Mouse (Mus musculus) right cerebral cortex, postnatal 25 days (tissue): ENCODE measurements around the gene Exoc1.

ENCODE experiments used
- DNase-seq: peaks from one replicate; pipeline ENCODE4 v3.0.0; 2022

The Exoc1 gene

GRCm38 (mm10) chr5:76612867-76613499 is 83.9 kb downstream of the Exoc1 start:
- no peak for DNase-seq

DNA sequence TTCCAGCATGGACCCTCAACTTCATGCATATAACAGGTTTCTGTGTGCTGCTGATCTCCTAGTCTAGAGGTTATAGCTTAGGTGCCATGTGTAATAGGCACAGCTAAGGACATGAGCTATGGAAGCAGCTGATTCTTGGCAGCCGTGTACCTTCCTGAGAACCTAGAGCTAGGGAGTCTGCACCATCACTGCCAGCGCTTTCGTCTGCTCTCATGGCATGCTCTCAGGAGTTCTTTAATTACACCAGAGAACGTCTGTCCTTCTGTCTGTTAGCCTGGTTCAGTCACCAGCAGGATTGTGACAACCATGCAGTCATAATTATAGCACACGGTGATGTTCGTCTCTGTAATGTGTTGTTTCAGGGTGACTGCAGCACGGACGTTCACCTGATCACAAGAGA is 86.2 kb downstream of the Exoc1 start:
- no peak for DNase-seq

DNA sequence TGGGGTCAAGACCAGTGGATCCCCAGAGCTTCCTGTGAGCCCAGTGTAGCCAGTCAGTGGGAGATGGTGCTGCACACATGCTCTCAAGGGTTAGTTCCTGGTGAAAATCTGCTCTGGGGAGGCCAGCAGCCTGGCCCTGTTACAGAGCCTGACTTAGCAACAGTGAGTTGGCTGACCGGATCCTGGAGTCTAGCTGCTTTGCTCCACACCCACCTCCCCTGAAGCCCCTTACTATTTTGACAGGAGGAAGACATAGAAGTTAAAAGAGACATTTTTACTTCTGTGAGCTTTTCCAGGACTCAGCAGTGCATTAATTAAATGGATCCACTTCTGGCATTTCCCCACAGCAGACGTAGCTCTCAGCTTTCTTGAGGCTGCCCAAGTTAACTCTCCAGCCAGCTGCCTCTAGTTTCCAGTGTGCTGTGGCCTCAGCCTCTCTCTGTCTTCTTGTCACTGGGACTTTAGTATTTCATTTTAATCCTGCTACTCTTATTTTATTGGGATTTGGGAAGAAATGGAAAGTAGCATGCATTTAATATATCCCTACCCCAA is 87.2 kb downstream of the Exoc1 start:
- DNase-seq: no peak

DNA sequence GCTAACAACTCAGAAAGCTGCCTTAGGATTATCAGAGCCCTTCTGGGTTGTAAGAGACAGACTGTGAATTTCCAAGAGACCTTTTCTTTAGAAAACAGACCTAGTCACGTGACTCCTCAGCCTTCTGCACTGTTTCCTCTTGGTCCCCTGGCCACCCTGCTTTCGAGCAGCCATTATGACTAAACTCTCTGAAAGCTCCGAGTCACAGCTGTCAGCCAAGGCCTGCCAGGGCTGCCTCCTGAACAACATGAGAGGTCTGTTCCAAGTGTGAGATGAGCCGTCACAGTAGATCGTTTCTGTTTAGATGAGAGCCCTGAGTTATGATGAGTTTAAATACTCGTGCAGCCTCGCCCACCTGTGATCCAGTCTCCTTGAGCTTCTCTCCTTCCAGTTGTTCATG is 89.6 kb downstream of the Exoc1 start:
- no peak for DNase-seq
